Mouse (Mus musculus): Measurements from ENCODE around the gene Tuba3b. TPM values are rescaled to one million over a fixed set of nuclear protein-coding genes. Genes with fewer than 3 reads are reported as not detected.
A peak's percentile ranks its signal among the peaks of the same experiment; 100 is the strongest.

The Tuba3b gene
- polyA plus RNA-seq, 1 experiment from 2014 or later: not detected

DNA sequence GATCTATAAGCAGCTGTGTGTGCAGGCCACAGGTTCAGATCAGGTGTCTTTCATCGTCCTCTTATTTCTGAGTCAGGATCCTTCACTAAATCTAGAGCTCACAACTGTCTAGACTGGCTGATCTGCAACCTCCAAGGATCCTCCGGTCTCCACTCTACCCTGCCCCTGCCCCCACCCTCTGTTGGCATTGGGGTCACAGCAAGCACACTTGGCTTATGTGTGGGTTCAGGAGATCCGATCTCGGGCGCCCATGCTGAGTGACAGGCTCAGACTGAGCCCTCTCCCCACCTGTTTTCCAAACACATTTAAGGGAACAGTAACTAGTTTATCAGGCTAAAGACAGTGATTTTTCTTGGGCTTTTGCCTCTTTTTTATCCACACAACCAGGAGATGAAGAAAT is 38.1 kb downstream of the Tuba3b start:
- Histone ChIP-seq H3K9me3 (ENCODE audit: control insufficient read depth, low read length) (peaks cover 2% of the 10 kb centered on the region; the same call in 1 of the 2 replicates), H3K4me2 (replicated peaks; ENCODE audit: low read depth, low read length) (no peak overlapping the region), H3K27me3 (ENCODE audit: control insufficient read depth, insufficient read depth, low read length) (no peaks in the 10 kb centered on the region), H3K4me1 (ENCODE audit: control insufficient read depth, insufficient read depth, low read length) (no peaks in the 10 kb centered on the region), H3K9ac (ENCODE audit: low read depth, low read length) (no peak overlapping the region), H3K36me3 (ENCODE audit: control insufficient read depth, insufficient read depth, low read length) (no peaks in the 10 kb centered on the region), H3K4me3 (ENCODE audit: low read length) (no peak overlapping the region), H3K27ac (ENCODE audit: low read depth, low read length) (no peak overlapping the region)
- ATAC-seq (ENCODE audit: low FRiP score, low TSS enrichment): no peak
- 69% methylated on average over 5 of the region's 5 CpGs for WGBS

DNA sequence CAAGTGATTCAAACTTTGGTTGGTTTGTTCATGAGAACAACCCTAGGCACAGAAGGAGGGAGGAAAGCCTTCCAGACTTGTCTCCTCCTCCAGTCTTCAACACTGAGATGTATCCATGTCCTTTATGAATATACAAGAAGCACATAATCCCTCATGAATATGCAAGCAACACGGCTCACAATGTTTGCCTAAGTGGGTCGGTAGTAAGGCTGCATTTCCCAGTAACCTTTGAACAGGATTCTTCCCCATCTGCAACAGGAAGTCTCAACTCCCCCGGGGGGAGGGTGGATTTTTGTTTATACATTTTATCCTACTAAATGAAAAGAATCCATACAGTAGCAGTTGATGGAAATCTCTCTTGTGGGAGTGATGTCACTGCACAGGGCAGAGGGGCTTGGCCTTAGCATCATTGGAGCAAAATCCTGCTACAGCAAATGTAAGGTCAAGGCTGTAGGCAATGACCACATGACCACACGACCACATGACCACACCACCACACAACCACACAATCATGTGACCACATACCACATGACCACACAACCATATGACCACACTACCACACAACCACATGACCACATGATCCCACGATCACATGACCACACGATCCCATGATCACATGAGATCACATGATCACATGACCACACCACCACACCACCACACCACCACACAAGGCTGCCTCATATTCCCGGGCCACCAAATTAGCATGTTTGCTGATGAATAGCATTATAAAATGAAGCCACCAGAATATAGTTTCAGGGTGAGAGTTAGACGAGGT is 38.7 kb downstream of the Tuba3b start:
- Histone ChIP-seq H3K36me3 (ENCODE audit: control insufficient read depth, insufficient read depth, low read length) (no peaks in the 10 kb centered on the region), H3K27me3 (ENCODE audit: control insufficient read depth, insufficient read depth, low read length) (no peaks in the 10 kb centered on the region), H3K27ac (ENCODE audit: low read depth, low read length) (no peak overlapping the region), H3K4me1 (ENCODE audit: control insufficient read depth, insufficient read depth, low read length) (no peaks in the 10 kb centered on the region), H3K9ac (ENCODE audit: low read depth, low read length) (no peak overlapping the region), H3K4me2 (replicated peaks; ENCODE audit: low read depth, low read length) (no peak overlapping the region), H3K9me3 (ENCODE audit: control insufficient read depth, low read length) (peaks cover 2% of the 10 kb centered on the region; the same call in 1 of the 2 replicates), H3K4me3 (ENCODE audit: low read length) (no peak overlapping the region)
- ATAC-seq (ENCODE audit: low FRiP score, low TSS enrichment): no peak
- 75% methylated on average over 8 of the region's 8 CpGs for WGBS

DNA sequence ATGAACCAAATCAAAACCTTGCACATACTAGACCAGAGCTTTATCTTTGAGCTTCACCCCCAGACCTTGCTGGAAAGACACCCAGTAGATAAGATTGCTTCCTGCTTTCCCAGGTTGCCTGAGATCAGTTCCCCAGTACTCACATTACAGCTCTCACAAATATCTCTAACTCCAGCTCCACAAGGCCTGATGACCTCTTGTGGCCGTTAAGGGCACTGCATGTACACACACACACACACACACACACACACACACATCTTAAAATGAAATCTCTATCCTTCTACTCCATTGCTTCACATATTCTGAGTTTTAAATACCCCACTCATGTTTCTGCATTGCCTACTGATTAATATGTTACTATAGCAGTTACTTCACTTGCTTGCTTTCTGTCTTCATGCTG is 40.1 kb downstream of the Tuba3b start:
- 96% methylated on average over 1 of the region's 1 CpGs for WGBS
- H3K9me3 ChIP-seq (ENCODE audit: control insufficient read depth, low read length): peaks cover under 1% of the 10 kb centered on the region; the same call in 1 of the 2 replicates

DNA sequence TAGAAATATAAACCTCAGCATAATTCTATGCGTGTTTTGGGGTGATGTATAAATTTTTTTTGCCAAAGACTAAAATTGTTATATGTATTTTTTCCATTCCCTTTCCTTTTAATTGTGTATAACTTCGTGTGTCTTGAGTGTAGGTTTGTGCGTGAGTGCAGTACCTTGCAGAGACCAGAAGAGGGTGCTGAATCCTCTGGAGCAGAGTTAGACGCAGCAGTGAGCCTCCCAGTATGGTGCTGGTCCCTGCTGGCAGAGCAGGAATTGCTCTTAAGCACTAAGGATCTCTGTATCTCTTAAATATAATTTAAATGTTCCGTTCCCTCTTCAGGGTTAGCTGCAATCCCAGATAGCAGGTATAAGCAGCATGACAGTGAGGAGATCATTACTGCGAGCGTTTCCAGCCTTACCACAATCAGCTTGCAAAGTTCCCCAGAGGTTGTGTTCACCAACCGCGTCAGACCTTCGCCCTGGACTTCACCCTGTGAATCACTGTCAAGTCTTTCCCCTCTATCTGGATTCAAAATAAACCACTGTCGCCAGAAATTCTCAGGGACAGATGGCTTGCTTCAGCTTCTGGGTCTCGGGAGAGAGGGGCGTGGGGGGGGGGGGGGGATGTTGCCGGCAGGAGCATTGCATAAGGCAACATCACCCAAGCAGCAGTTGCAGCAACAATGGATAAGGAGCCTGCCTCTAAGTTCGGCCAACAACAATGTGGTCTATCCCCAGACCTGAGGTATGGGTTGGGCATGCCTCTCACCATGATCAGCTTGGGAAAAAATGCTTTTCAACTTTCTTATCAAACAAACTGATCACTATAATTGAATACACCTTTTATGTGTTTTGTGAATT is 41.4 kb downstream of the Tuba3b start:
- no peak overlapping the region for H3K4me2 ChIP-seq (replicated peaks; ENCODE audit: low read depth, low read length)
- H3K27ac ChIP-seq (ENCODE audit: low read depth, low read length): no peak overlapping the region
- no peaks in the 10 kb centered on the region for H3K4me1 ChIP-seq (ENCODE audit: control insufficient read depth, insufficient read depth, low read length)
- no peaks in the 10 kb centered on the region for H3K27me3 ChIP-seq (ENCODE audit: control insufficient read depth, insufficient read depth, low read length)
- H3K4me3 ChIP-seq (ENCODE audit: low read length): no peak overlapping the region
- no peak for ATAC-seq (ENCODE audit: low FRiP score, low TSS enrichment)
- 63% methylated on average over 15 of the region's 15 CpGs for WGBS
- no peaks in the 10 kb centered on the region; the same call in 1 of the 2 replicates for H3K9me3 ChIP-seq (ENCODE audit: control insufficient read depth, low read length)
- H3K9ac ChIP-seq (ENCODE audit: low read depth, low read length): no peak overlapping the region
- H3K36me3 ChIP-seq (ENCODE audit: control insufficient read depth, insufficient read depth, low read length): no peaks in the 10 kb centered on the region

More for the DNA sequence above, 40.1 kb downstream of the Tuba3b start:
- Histone ChIP-seq H3K4me1 (ENCODE audit: control insufficient read depth, insufficient read depth, low read length) (no peaks in the 10 kb centered on the region), H3K27ac (ENCODE audit: low read depth, low read length) (no peak overlapping the region), H3K9ac (ENCODE audit: low read depth, low read length) (no peak overlapping the region), H3K27me3 (ENCODE audit: control insufficient read depth, insufficient read depth, low read length) (no peaks in the 10 kb centered on the region), H3K4me2 (replicated peaks; ENCODE audit: low read depth, low read length) (no peak overlapping the region), H3K4me3 (ENCODE audit: low read length) (no peak overlapping the region), H3K36me3 (ENCODE audit: control insufficient read depth, insufficient read depth, low read length) (no peaks in the 10 kb centered on the region)
- no peak for ATAC-seq (ENCODE audit: low FRiP score, low TSS enrichment)

DNA sequence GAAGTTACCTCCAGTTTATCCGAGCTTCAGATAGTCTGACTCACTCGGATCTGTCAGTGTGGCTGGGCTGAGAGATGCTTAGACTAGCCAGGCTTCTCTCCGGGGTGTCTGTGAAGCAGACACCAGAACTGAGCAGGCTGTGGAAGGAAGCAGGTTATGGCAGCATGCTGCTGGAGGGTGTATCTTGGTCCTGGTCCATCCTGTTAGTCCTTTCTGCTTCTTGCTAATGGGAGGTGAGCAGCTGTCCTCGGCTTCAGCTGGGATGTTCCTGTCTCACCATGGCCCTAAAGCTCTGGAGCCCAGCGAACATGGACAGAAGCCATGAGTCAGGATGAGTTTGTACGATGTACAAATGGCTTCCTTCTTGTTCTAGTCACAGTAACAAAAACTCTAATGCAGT is 43.6 kb downstream of the Tuba3b start:
- Histone ChIP-seq H3K36me3 (ENCODE audit: control insufficient read depth, insufficient read depth, low read length) (no peaks in the 10 kb centered on the region), H3K9me3 (ENCODE audit: control insufficient read depth, low read length) (no peaks in the 10 kb centered on the region; the same call in 1 of the 2 replicates), H3K9ac (ENCODE audit: low read depth, low read length) (no peak overlapping the region), H3K27ac (ENCODE audit: low read depth, low read length) (no peak overlapping the region), H3K4me2 (replicated peaks; ENCODE audit: low read depth, low read length) (no peak overlapping the region), H3K4me3 (ENCODE audit: low read length) (no peak overlapping the region), H3K27me3 (ENCODE audit: control insufficient read depth, insufficient read depth, low read length) (no peaks in the 10 kb centered on the region), H3K4me1 (ENCODE audit: control insufficient read depth, insufficient read depth, low read length) (no peaks in the 10 kb centered on the region)
- ATAC-seq (ENCODE audit: low FRiP score, low TSS enrichment): no peak
- 79% methylated on average over 6 of the region's 6 CpGs for WGBS

DNA sequence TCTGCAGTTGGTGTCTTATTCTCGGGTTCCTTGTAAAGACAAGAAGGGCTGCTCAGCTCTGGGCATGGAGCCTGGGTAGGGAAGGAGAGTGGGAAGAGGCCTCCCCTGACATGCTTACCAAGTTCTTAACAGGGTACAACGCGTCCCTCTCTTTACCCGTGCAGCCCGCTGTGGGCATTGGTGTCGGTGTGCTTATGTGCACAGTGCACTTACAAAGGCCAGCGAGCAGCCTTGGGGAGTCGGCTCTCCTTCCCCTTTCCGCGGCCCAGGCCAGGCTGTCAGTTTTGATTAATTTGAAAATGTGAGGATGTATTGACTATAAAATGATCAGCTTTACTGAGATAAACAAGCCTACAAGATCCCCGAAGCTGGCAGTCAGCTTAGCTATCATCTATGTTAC is 45.4 kb downstream of the Tuba3b start:
- Histone ChIP-seq H3K4me1 (ENCODE audit: control insufficient read depth, insufficient read depth, low read length) (no peaks in the 10 kb centered on the region), H3K27ac (ENCODE audit: low read depth, low read length) (no peak overlapping the region), H3K9me3 (ENCODE audit: control insufficient read depth, low read length) (peaks cover 2% of the 10 kb centered on the region; the same call in 1 of the 2 replicates), H3K4me2 (replicated peaks; ENCODE audit: low read depth, low read length) (no peak overlapping the region), H3K9ac (ENCODE audit: low read depth, low read length) (no peak overlapping the region), H3K27me3 (ENCODE audit: control insufficient read depth, insufficient read depth, low read length) (no peaks in the 10 kb centered on the region), H3K36me3 (ENCODE audit: control insufficient read depth, insufficient read depth, low read length) (no peaks in the 10 kb centered on the region), H3K4me3 (ENCODE audit: low read length) (no peak overlapping the region)
- ATAC-seq (ENCODE audit: low FRiP score, low TSS enrichment): no peak
- WGBS: 67% methylated on average over 11 of the region's 11 CpGs

DNA sequence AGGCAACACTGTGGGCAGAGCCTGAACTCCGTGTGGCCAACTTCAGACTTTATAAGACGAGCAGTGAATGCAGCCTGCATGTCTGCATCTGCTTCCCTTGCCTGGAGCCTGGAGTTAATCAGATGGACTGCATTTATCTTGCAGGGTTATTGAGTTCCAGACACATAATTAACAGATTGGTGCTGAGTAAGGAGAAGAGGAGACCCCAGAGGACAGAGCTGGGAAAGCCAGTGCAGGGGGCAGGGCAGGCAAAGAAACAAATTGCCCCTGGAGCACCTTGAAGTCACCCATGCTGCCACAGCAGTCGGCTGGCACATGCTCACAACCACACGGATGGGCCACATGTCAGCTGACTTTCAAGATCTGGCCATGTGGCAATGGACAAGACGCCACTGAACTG is 48.7 kb downstream of the Tuba3b start:
- H3K9ac ChIP-seq (ENCODE audit: low read depth, low read length): no peak overlapping the region
- H3K36me3 ChIP-seq (ENCODE audit: control insufficient read depth, insufficient read depth, low read length): no peaks in the 10 kb centered on the region
- no peak overlapping the region for H3K27ac ChIP-seq (ENCODE audit: low read depth, low read length)
- H3K4me2 ChIP-seq (replicated peaks; ENCODE audit: low read depth, low read length): no peak overlapping the region
- no peaks in the 10 kb centered on the region for H3K27me3 ChIP-seq (ENCODE audit: control insufficient read depth, insufficient read depth, low read length)
- ATAC-seq (ENCODE audit: low FRiP score, low TSS enrichment): peak; percentile 12; the same call in 1 of the 2 replicates
- 0 out of 2 replicates have a peak, but pooled peaks cover 3% of the 10 kb centered on the region for H3K9me3 ChIP-seq (ENCODE audit: control insufficient read depth, low read length)
- H3K4me3 ChIP-seq (ENCODE audit: low read length): no peak overlapping the region
- WGBS: 57% methylated on average over 5 of the region's 5 CpGs
- 0 out of 2 replicates have a peak, but pooled peaks cover 3% of the 10 kb centered on the region for H3K4me1 ChIP-seq (ENCODE audit: control insufficient read depth, insufficient read depth, low read length)

DNA sequence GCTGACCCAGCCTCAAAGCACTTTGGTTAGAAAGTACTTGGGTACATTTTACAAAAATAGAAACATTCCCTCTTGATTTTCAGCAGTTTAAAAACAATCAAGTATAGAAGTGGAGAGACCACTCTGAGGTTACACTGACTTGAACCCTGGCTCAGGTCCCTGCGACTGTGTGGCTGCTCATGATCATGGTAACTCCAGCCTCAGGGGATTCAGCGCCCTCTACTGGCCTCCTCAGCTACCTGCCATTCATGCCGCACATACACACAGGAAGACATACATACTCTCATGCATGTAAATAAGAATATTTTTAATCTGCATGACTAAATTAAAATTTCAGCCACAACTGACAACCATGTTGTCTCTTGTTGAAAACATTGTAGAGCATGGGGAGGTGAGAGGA is 50.2 kb downstream of the Tuba3b start:
- no peak overlapping the region for H3K9ac ChIP-seq (ENCODE audit: low read depth, low read length)
- no peaks in the 10 kb centered on the region for H3K36me3 ChIP-seq (ENCODE audit: control insufficient read depth, insufficient read depth, low read length)
- no peak overlapping the region for H3K27ac ChIP-seq (ENCODE audit: low read depth, low read length)
- no peak overlapping the region for H3K4me2 ChIP-seq (replicated peaks; ENCODE audit: low read depth, low read length)
- H3K4me3 ChIP-seq (ENCODE audit: low read length): no peak overlapping the region
- 88% methylated on average over 3 of the region's 3 CpGs for WGBS
- 0 out of 2 replicates have a peak, but pooled peaks cover 3% of the 10 kb centered on the region for H3K9me3 ChIP-seq (ENCODE audit: control insufficient read depth, low read length)
- ATAC-seq (ENCODE audit: low FRiP score, low TSS enrichment): no peak
- H3K27me3 ChIP-seq (ENCODE audit: control insufficient read depth, insufficient read depth, low read length): no peaks in the 10 kb centered on the region
- H3K4me1 ChIP-seq (ENCODE audit: control insufficient read depth, insufficient read depth, low read length): 0 out of 2 replicates have a peak, but pooled peaks cover 3% of the 10 kb centered on the region
